Mouse (Mus musculus): ENCODE data around the gene Morn3.

GRCm38 (mm10) chr5:123038115-123038514 lies 8.7 kb downstream of the Morn3 start:
- TF ChIP-seq CTCF (IDR thresholded peaks at IDR 0.05), result no peak
- TF ChIP-seq EP300 (IDR thresholded peaks at IDR 0.05), result no peak

Measured in lung, postnatal 0 days (tissue).